13 mouse cellular contexts compared by ENCODE assay signal in the genomic region with DNA sequence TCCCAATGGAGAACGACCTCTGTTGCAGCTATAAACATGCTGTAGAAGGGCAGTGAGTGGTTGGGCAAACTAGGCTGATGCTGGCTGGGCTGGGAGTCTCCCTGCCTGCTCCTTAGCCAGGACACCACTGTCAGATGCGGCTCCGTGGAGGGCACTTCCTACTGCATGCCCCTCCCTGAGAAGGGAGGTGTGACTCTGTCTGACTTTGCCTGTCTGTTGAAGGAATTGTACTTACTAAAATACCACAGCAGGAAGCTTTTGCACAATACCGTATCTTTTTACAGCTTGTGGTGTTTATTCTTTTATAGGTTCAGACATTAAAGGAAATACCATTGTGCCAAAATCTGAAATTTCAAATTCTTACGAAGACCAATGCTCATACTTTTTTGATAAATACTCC.
"Had no signal": no experiment of that assay in that cellular context is flagged by ENCODE, and none has a peak within 500 bp of the region (broad histone marks: within the 10 kb centered on the region; RNA-seq: fewer than 3 reads in every experiment).

No protein-coding gene starts in this region.

- H3K27me3 ChIP-seq: limb, embryonic 15.5 days; liver, embryonic 13.5 days; midbrain, embryonic 13.5 days; neural tube, embryonic 13.5 days had no signal

- H3K4me1 ChIP-seq: limb, embryonic 15.5 days; midbrain, embryonic 13.5 days; neural tube, embryonic 13.5 days had no signal

- DNase-seq: kidney, adult 9 months; kidney, postnatal 10 days; liver, embryonic 13.5 days; liver, postnatal 0 days; retina, postnatal 1 day; right cerebral cortex, postnatal 4 days; spleen, adult 18-20 months had no signal

- ATAC-seq: inflammation-experienced regulatory T-cells, adult 6 months; intestine, postnatal 0 days; liver, postnatal 0 days; midbrain, embryonic 13.5 days had no signal

- H3K4me3 ChIP-seq: left cerebral cortex, adult 2 months; limb, embryonic 15.5 days; liver, embryonic 13.5 days; midbrain, embryonic 13.5 days; neural tube, embryonic 13.5 days had no signal

- H3K4me2 ChIP-seq: limb, embryonic 15.5 days; liver, embryonic 13.5 days; midbrain, embryonic 13.5 days; neural tube, embryonic 13.5 days had no signal

- H3K27ac ChIP-seq: left cerebral cortex, adult 2 months; limb, embryonic 15.5 days; liver, embryonic 13.5 days; midbrain, embryonic 13.5 days; neural tube, embryonic 13.5 days had no signal

- H3K9ac ChIP-seq: limb, embryonic 15.5 days; liver, embryonic 13.5 days; liver, postnatal 0 days; midbrain, embryonic 13.5 days; neural tube, embryonic 13.5 days had no signal

- H3K9me3 ChIP-seq: limb, embryonic 15.5 days; liver, embryonic 13.5 days; midbrain, embryonic 13.5 days; neural tube, embryonic 13.5 days had no signal
